Mouse (Mus musculus) macrophage (primary cell): ENCODE data around the gene Srrm3. TPM values are rescaled to one million over a fixed set of nuclear protein-coding genes. Genes with fewer than 3 reads are reported as not detected.

ENCODE experiments used
- H3K27ac ChIP-seq: fragments of 350-480 bp; formaldehyde crosslinking; 2 replicates; pipeline ENCODE4 v1.9.0; 2021
- H3K36me3 ChIP-seq: fragments of 350-480 bp; formaldehyde crosslinking; 2 replicates; pipeline ENCODE4 v1.9.0; 2021; ENCODE audit errors: inconsistent target
- H3K4me3 ChIP-seq: fragments of 350-480 bp; formaldehyde crosslinking; 2 replicates; pipeline ENCODE4 v1.9.0; 2021; ENCODE audit errors: inconsistent target
- H3K79me2 ChIP-seq: fragments of 350-480 bp; formaldehyde crosslinking; 2 replicates; pipeline ENCODE4 v1.9.0; 2021; ENCODE audit errors: inconsistent target
- WGBS: methylation state at CpG from one replicate; pipeline ENCODE4 v1.1.7; 2026; ENCODE audit warnings: inconsistent platforms; ENCODE audit not compliant: missing documents; 5-methylcytosine and 5-hydroxymethylcytosine counted together
- polyA plus RNA-seq: library from polyadenylated mRNA; stranded (reverse); fragments of 250-400 nt; gene quantifications from 3 replicates; pipeline ENCODE4 v1.2.4, GENCODE M21; 2018; ENCODE audit warnings: inconsistent platforms

Gene Srrm3
- polyA plus RNA-seq, 1 experiment from 2014 or later = not detected

DNA sequence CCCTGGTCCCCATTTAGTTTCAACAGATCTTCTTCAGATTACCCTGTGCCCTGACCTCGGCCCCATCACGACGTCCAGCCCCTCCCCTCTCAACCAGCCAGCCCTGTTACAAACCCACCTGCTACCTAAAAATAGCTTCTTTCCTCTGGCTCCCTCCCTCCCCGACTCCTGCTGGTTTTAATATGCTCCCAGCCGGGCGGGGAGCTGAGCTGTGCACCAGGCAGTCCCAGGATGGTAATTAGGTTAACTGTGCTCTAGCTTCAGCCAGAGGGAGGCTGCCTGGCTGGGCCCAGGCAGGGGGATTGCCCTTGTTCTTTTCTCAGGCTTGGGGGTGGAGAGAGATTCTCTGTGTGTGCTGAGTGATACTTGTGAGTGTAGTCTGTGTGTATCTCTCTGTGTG is 5.8 kb upstream of the Srrm3 start:
- Histone ChIP-seq H3K79me2 (no peaks in the 10 kb centered on the region), H3K27ac (no peak overlapping the region), H3K4me3 (no peak overlapping the region), H3K36me3 (no peaks in the 10 kb centered on the region)
- WGBS = 6% methylated on average over 6 of the region's 6 CpGs

DNA sequence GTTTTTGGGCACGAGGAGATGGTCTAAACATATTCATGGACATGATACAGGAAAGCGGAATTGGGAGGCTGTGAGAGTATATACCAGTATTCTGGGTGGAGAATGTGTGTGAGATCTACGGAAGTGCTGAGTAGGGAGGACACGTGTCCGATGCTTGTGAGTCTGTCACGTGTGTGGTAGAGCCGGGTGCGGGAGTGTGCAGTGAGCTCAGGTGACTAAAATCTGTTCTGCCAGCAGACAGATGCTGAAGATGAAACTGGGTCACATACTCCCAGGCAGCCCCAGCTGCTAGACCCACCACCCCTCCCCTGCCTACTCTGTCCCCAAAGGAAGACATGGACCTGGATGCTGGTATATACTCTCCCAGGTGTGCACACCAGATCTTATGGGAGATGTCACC is 4.0 kb upstream of the Srrm3 start:
- no peak overlapping the region for H3K27ac ChIP-seq
- no peaks in the 10 kb centered on the region for H3K79me2 ChIP-seq
- H3K36me3 ChIP-seq = no peaks in the 10 kb centered on the region
- 94% methylated on average over 8 of the region's 8 CpGs for WGBS
- H3K4me3 ChIP-seq = no peak overlapping the region

DNA sequence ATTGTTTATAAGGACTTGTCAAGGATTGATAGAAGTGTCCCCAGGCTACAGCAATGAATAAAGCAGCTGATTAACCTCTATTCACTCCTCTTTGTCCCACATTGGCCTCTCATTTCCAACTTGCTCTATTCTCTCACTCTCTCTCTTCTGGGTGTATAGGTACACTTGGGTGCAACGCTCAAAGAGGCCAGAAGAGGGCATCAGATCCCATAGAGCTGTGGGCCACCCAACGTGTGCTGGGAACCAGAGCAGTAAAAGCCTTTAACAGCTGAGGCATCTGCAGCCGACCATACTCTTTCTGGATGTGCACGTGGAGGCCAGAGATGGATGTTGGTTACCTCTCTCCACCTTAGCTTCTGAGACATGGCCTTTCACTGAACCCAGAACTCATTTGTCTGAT is 3.6 kb upstream of the Srrm3 start:
- no peak overlapping the region for H3K27ac ChIP-seq
- no peak overlapping the region for H3K4me3 ChIP-seq
- no peaks in the 10 kb centered on the region for H3K36me3 ChIP-seq
- WGBS = 71% methylated on average over 4 of the region's 4 CpGs
- no peaks in the 10 kb centered on the region for H3K79me2 ChIP-seq

DNA sequence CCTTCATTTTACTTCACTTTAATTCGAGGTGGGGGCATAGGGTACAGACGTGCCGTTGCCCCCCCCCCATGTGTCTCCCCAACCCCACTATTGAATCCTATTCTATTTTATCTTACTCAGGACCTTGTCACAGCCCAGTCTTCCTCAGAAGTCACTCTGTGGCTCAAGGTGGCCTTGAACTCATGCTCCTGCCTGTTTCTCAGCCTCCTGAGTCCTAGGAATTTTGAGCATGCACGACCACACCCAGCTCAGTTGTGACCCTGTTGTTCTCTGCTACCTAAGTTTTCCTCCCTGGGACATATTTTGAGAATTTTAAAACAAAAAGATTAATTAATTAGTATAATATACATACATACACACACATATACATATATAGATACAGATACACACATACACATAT is 3.0 kb upstream of the Srrm3 start:
- H3K27ac ChIP-seq = no peak overlapping the region
- no peaks in the 10 kb centered on the region for H3K79me2 ChIP-seq
- H3K36me3 ChIP-seq = no peaks in the 10 kb centered on the region
- 82% methylated on average over 4 of the region's 4 CpGs for WGBS
- no peak overlapping the region for H3K4me3 ChIP-seq

DNA sequence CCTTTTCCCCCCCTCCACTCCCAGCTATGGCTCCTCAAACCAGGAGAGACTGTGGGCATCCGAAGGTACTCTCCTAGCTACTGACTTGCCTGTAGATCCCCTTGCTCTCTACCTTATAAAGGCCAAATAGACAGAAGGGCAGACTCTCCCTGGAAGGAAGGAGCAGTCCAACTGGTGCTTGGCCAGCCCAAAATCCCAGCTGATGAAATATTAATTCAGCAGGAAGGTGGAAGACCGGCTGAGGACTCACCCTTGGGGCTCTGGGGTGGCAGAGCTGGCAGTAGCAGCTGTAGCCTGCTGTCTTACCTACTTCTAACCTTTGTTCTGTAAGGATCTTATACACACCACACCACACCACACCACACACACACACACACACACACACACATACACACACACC is 2.0 kb upstream of the Srrm3 start:
- H3K79me2 ChIP-seq = no peaks in the 10 kb centered on the region
- H3K27ac ChIP-seq = no peak overlapping the region
- WGBS = 68% methylated on average over 2 of the region's 2 CpGs

DNA sequence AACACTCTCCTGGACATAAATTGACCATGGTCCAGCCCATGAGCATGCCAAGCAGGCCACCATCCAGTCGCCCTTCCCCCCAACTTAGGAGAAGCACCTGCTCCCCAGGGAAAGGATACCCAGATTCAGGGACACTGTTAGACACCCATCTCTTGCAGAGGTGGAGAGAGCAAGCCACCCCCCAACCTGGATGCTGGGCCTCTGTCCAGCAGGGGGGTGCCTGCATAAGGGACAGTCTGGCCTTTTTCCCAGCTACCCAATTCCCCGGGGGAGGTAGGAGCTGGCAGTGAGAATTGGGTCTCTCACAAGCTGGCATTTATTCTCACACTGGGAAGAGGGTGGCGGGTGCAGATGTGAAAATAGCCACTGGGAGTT is 560 bp downstream of the Srrm3 start:
- Histone ChIP-seq H3K4me3 (no peak overlapping the region), H3K27ac (no peak overlapping the region), H3K79me2 (no peaks in the 10 kb centered on the region), H3K36me3 (no peaks in the 10 kb centered on the region)
- WGBS = 53% methylated on average over 3 of the region's 3 CpGs

More for the DNA sequence above, 2.0 kb upstream of the Srrm3 start:
- H3K36me3 ChIP-seq = no peaks in the 10 kb centered on the region
- H3K4me3 ChIP-seq = no peak overlapping the region

DNA sequence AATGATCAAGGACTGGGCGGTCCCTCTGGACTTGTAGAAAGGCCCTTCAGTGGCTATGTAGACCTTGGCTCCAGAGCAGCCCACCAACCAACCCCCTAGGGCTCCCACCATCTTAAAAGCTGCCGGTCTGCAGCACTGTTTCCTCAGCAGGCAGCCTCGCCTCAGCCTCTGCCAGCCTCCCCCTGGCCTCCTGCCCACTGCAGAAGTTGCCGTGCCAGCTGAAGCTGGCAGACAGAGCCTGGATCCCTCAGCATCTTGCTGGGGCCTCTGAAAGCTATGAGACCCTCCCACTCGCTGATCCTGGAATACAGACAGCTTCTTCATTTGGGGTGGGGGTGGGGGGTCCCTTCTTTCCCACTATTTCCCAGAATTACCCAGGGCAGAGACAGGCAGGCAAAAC is 6.3 kb downstream of the Srrm3 start:
- H3K36me3 ChIP-seq = no peaks in the 10 kb centered on the region
- no peak overlapping the region for H3K27ac ChIP-seq
- WGBS = 62% methylated on average over 5 of the region's 5 CpGs
- H3K4me3 ChIP-seq = no peak overlapping the region
- no peaks in the 10 kb centered on the region for H3K79me2 ChIP-seq

DNA sequence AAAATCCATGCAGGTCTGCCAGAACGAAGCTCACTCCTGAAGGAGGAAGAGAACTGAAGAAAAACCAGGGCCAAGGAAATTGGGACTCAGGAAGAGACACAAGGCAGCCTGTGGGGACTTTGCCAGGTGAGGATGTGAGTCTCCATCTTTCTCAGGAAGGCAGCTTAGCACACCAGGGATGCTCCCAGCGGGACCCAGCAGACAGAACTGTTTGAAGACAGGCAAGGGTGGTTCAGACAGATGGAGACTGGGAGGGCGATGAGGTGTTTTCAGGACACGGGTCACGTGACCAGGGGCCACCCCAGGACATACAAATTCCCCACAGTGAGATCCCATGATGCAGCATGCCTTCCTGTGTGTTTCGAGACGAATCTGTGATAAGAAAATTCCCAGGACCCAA is 11.8 kb downstream of the Srrm3 start:
- Histone ChIP-seq H3K27ac (no peak overlapping the region), H3K79me2 (no peaks in the 10 kb centered on the region), H3K36me3 (no peaks in the 10 kb centered on the region), H3K4me3 (no peak overlapping the region)
- WGBS = 44% methylated on average over 7 of the region's 7 CpGs

DNA sequence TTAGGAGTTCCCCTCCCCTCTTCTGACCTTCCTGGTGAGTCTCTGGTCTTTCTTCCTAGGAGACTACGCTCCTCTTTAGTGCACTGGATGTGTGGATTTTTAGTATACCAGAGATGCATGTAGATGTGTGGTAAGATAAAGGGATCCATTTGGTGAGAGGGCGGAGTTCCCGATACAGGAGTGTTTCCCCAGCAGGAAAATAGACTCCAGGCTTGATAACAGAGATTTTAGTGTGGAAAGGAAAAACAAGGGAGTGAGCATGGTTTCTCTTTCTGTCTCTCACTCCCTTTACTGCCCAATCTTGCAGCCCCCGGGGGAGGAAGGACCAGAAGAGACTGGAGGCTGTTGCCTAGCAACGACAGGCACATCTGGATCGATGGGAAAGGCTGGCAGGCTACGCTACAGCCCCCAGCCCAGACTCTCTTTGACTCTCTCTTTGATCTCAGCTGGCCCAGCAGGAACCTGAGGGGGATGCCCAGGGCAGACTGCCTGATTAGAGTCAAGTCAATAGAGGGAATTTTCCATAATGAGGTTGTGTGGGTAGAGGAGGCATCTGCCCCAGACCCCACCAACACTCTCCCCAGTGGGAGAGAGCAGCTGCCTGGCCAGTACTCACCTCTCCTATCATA is 15.7 kb downstream of the Srrm3 start:
- Histone ChIP-seq H3K79me2 (no peaks in the 10 kb centered on the region), H3K4me3 (no peak overlapping the region), H3K27ac (no peak overlapping the region), H3K36me3 (no peaks in the 10 kb centered on the region)
- WGBS = 26% methylated on average over 7 of the region's 7 CpGs

DNA sequence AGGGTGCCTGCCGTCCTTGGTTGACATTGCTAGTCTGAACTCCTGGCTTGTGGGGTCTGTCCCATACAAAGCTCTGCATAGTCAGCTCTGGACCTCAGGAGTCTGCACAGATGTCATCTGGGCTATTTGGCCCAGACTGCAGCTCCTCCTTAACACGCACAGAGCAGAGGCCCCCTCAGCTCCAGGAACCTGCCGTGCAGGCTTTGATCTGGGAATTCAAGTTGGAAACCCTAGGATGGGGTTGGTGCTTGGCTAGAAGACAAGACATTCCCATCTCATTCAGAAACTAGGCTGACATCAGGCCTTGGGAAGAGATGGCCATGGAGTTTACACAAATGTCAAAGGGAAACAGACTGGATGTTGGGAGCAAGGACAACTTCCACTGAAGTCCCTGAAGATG is 17.8 kb downstream of the Srrm3 start:
- Histone ChIP-seq H3K79me2 (no peaks in the 10 kb centered on the region), H3K27ac (no peak overlapping the region), H3K36me3 (no peaks in the 10 kb centered on the region), H3K4me3 (no peak overlapping the region)
- 78% methylated on average over 3 of the region's 3 CpGs for WGBS

DNA sequence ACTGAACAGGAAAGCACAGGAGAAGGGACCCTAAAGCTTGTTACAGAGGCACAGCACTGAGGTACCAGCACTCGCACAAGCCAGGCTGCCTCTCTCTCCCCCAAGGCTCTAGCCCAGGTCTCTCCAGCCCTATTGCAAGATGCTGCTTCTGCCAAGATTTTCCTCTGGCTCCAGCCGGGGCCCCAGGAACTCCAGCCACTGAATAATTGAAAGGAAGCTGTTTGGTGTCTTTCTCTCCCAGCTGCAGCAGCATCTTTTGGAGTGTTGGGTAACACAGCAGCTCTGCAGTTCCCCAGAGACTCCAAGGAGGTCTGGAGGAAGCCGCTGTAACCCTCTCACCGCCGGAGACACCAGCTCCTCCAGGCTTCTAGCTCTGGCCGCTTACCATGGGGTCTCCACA is 19.5 kb downstream of the Srrm3 start:
- 47% methylated on average over 6 of the region's 6 CpGs for WGBS
- Histone ChIP-seq H3K4me3 (no peak overlapping the region), H3K36me3 (no peaks in the 10 kb centered on the region), H3K27ac (no peak overlapping the region), H3K79me2 (no peaks in the 10 kb centered on the region)

DNA sequence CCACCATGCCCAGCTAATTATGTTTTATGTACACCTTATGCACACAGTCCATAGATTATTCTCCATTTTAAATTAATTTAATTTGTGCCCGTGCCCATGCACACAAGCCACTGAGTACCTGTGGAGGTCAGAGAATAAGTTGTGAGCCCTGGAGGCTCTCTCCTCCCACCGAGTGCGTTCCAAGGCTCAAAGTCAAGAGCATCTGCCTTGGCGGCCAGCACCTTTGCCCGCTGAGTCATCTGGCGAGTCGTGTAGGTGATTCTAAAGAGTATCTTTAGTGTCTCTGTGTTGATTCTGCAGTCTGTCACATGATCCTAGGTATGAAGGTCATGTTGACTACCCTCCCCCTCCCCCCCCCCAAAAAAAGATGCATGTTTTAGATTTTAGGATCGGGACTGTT is 22.7 kb downstream of the Srrm3 start:
- no peaks in the 10 kb centered on the region for H3K36me3 ChIP-seq
- H3K79me2 ChIP-seq = no peaks in the 10 kb centered on the region
- no peak overlapping the region for H3K27ac ChIP-seq
- no peak overlapping the region for H3K4me3 ChIP-seq
- 93% methylated on average over 8 of the region's 8 CpGs for WGBS

DNA sequence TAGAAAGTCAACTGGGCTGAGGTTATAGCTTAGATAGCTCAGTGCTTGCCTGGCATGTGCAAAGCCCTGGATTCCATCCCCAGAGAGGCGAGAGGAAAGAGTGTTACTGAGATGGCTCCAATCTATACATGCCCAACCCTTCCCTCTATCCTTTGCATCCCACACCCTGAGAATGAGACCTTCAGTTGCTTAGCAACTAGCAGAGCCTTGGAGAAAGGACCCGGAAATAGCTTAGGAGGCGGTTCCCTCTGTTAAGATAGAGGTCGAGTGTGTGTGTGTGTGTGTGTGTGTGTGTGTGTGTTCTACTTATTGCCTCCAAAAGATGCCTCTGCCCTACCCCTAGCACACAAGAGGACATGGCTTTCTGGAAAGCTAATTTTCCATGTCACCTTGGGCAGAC is 26.0 kb downstream of the Srrm3 start:
- no peaks in the 10 kb centered on the region for H3K79me2 ChIP-seq
- H3K36me3 ChIP-seq = no peaks in the 10 kb centered on the region
- H3K27ac ChIP-seq = no peak overlapping the region
- WGBS = 52% methylated on average over 4 of the region's 4 CpGs
- no peak overlapping the region for H3K4me3 ChIP-seq

DNA sequence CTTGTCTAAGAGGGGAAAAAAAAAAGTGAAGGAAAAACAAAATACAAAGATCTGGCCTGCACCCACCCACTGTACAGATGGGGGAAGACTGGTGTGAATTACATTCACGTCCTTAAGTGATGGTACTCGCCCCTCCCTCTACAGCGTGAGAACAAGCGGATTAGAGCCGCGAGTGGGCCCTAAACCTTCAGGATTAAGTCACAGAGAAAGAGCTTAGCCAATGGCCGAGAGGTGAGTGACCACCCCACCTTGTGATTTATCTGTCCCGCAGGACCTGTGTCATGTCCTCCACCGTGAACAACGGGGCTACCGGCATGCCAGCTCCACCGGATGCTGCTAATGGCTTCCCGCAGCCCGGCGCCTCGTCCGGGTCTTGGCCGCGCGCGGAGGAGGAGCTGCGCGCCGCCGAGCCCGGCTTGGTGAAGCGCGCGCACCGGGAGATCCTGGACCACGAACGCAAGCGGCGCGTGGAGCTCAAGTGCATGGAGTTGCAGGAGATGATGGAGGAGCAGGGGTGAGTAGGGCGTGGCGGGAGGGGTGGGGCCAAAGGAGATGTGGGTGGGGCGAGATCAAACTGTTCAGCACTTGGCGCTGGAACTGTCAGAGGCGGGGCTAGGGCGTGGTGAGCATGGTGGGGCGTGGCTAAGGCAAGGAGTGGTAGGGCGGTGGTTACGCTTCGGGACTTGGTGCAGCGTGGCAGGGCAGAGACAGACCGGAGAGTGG is 28.2 kb downstream of the Srrm3 start:
- 2% methylated on average over 47 of the region's 47 CpGs for WGBS

DNA sequence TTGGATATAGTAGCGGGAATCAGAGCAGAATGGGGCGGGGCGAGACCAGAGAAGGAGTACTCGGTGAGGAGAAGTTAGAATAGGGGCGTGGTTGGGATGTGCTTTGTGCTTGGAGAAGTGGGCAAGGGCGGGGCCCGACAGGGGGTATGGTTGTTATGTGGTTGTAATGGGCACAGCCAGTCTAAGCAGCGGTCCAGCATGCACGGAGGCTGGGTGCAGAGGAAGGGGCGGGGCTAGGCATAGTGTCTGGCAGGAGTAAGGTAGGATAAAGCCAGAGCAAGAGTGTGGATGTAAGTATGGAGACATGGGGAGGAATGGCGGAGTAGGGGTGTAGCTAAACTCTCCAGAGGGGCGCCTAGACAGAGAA is 28.8 kb downstream of the Srrm3 start:
- 5% methylated on average over 12 of the region's 12 CpGs for WGBS
- Histone ChIP-seq H3K27ac (no peak overlapping the region), H3K79me2 (no peaks in the 10 kb centered on the region), H3K36me3 (no peaks in the 10 kb centered on the region), H3K4me3 (no peak overlapping the region)

More for the DNA sequence above, 28.2 kb downstream of the Srrm3 start:
- no peaks in the 10 kb centered on the region for H3K36me3 ChIP-seq
- H3K79me2 ChIP-seq = no peaks in the 10 kb centered on the region
- no peak overlapping the region for H3K27ac ChIP-seq
- H3K4me3 ChIP-seq = no peak overlapping the region

DNA sequence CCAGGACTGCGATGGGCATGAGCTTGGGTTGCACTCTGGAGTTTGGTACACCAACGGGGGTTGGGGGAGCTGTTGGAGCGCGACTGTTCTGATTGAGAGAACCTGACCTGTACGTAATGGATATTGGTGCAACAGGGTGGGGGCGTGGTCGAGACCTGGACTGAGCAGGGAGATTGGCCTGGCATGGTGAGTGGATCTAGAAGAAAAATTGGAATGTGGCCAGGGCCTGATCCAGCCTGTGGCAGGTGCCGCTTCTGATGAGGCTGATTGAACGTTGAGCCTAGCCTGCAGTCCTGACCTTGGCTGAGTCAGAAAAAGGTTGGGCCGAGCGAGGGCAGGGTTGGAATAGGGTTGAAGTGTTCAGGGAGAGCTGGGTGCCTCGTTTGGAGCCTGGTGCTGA is 29.3 kb downstream of the Srrm3 start:
- H3K36me3 ChIP-seq = no peaks in the 10 kb centered on the region
- no peaks in the 10 kb centered on the region for H3K79me2 ChIP-seq
- H3K4me3 ChIP-seq = no peak overlapping the region
- H3K27ac ChIP-seq = no peak overlapping the region
- 30% methylated on average over 12 of the region's 12 CpGs for WGBS
